Mouse (Mus musculus) heart, postnatal 0 days (tissue): ENCODE measurements at regions not wholly inside any gene's neighbourhood (a gene's known extent, or its start where the extent isn't known, plus 50 kb on each side); places are given as distances from the start of the nearest gene placed in this dataset.

Experiments
- CTCF ChIP-seq: IDR thresholded peaks from 2 replicates; pipeline ENCODE4 v1.5.1; 2016; ENCODE audit warnings: antibody characterized with exemption, control low read depth, low read depth
- EP300 ChIP-seq: IDR thresholded peaks from 2 replicates; pipeline ENCODE4 v1.6.1; 2016; ENCODE audit warnings: antibody characterized with exemption, low read depth

DNA sequence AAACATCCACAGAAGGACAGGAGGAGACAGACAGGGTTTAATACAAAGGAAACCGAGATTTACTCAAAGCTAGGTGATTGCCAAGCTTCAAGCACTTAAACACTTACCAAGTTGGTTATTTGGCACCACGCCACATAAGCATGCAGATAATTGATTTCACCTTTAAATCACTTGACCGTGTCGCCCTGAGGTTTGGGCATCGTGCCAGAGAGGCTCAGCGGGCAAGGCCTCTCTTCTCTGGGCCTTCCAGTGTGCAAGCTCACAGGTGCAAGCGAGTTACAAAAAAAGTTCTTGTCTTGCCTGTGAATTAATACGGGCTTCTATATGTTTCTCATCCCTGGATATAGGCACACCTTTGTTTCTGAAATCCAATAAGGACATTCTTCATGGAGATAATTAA, 78.4 kb upstream of the 4930583I09Rik start:
- TF ChIP-seq CTCF = no peak
- TF ChIP-seq EP300 = no peak
